Mouse (Mus musculus) embryonic facial prominence, embryonic 14.5 days (tissue): ENCODE results near the gene Lrrc8d. TPM values are rescaled to one million over a fixed set of nuclear protein-coding genes. Genes with fewer than 3 reads are reported as not detected.
A peak's percentile ranks its signal among the peaks of the same experiment; 100 is the strongest.
"Not testable (repeated sequence)": the region's sequence is repeated elsewhere in the genome, so short reads cannot be mapped to it uniquely, and the experiment has no call there.

ENCODE experiments used
- ATAC-seq: fragments of 200-750 bp; cut with Nextera tagmentation; 2 replicates; pipeline ENCODE4 v1.8.0; 2017; ENCODE audit warnings: low read depth, moderate number of reproducible peaks, moderate TSS enrichment
- DNase-seq: peaks from one replicate; pipeline ENCODE4 v3.0.0-alpha.2; 2015; ENCODE audit warnings: low spot score
- H3K27ac ChIP-seq: fragments of 300-500 bp; sonication (generic); replicated peaks from 2 replicates; pipeline ENCODE4 v1.5.1; 2014; ENCODE audit warnings: low read depth, mild to moderate bottlenecking, low read length, moderate library complexity
- H3K27me3 ChIP-seq: fragments of 300-500 bp; sonication (generic); replicated peaks from 2 replicates; pipeline ENCODE4 v1.6.1; 2014; ENCODE audit warnings: low read length; ENCODE audit not compliant: control insufficient read depth, insufficient read depth
- H3K36me3 ChIP-seq: fragments of 300-500 bp; sonication (generic); 2 replicates; pipeline ENCODE4 v1.6.1; 2014; ENCODE audit warnings: low read length, mixed read lengths; ENCODE audit not compliant: control insufficient read depth, insufficient read depth
- H3K4me1 ChIP-seq: fragments of 300-500 bp; sonication (generic); 2 replicates; pipeline ENCODE4 v1.6.1; 2014; ENCODE audit warnings: antibody characterized with exemption, low read length; ENCODE audit not compliant: control insufficient read depth, insufficient read depth
- H3K4me2 ChIP-seq: fragments of 300-500 bp; sonication (generic); 2 replicates; pipeline ENCODE4 v1.6.1; 2014; ENCODE audit warnings: low read depth, mild to moderate bottlenecking, low read length, moderate library complexity, mixed read lengths
- H3K4me3 ChIP-seq: fragments of 300-500 bp; sonication (generic); 2 replicates; pipeline ENCODE4 v1.5.1; 2014; ENCODE audit warnings: low read depth, mild to moderate bottlenecking, low read length
- H3K9ac ChIP-seq: fragments of 300-500 bp; sonication (generic); 2 replicates; pipeline ENCODE4 v1.6.1; 2014; ENCODE audit warnings: low read depth, mild to moderate bottlenecking, low read length, moderate library complexity, mixed read lengths
- H3K9me3 ChIP-seq: fragments of 300-500 bp; sonication (generic); 2 replicates; pipeline ENCODE4 v1.6.1; 2016; ENCODE audit warnings: low read length; ENCODE audit not compliant: control insufficient read depth
- WGBS: fragments of 180-500 bp; shearing (Covaris S2); extraction: QIAGEN DNeasy Blood & Tissue Kit; methylation state at CpG from one replicate; pipeline ENCODE4 v1.1.7; 2014; 5-methylcytosine and 5-hydroxymethylcytosine counted together
- polyA plus RNA-seq: library from polyadenylated mRNA; unstranded; fragments of >200 nt; fragmentation: Nextera tagmentation; extraction: Ambion mirVana; gene quantifications from 2 replicates; pipeline ENCODE4 v1.2.1, GENCODE M21; 2014

Gene Lrrc8d
- polyA plus RNA-seq, 1 experiment from 2014 or later, result 14.9 TPM

GRCm38 (mm10) chr5:105861616-105862015 lies 161.8 kb downstream of the Lrrc8d start:
- no peaks in the 10 kb centered on the region for H3K27me3 ChIP-seq
- peaks cover 11% of the 10 kb centered on the region for H3K4me1 ChIP-seq
- H3K27ac ChIP-seq, result no peak overlapping the region
- H3K9ac ChIP-seq, result no peak overlapping the region
- H3K9me3 ChIP-seq, result no peaks in the 10 kb centered on the region
- DNase-seq (no peak), ATAC-seq (no peak)
- H3K4me2 ChIP-seq, result no peak overlapping the region
- 94% methylated on average over 5 of the region's 5 CpGs for WGBS
- no peaks in the 10 kb centered on the region for H3K36me3 ChIP-seq
- no peak overlapping the region for H3K4me3 ChIP-seq

- H3K36me3 ChIP-seq, H3K9me3 ChIP-seq, H3K9ac ChIP-seq, H3K4me1 ChIP-seq, H3K4me2 ChIP-seq, ATAC-seq, H3K27me3 ChIP-seq, H3K4me3 ChIP-seq, DNase-seq, H3K27ac ChIP-seq: not testable (repeated sequence)
- WGBS, result 57% methylated on average over 5 of the region's 5 CpGs
These were observed 165.4 kb downstream of the Lrrc8d start for GRCm38 (mm10) chr5:105865110-105865628.

- H3K9ac ChIP-seq, result no peak overlapping the region
- H3K4me1 ChIP-seq, result no peaks in the 10 kb centered on the region
- no peak overlapping the region for H3K4me2 ChIP-seq
- WGBS, result 30% methylated on average over 4 of the region's 4 CpGs
- H3K27ac ChIP-seq, result no peak overlapping the region
- H3K9me3 ChIP-seq, result no peaks in the 10 kb centered on the region
- H3K27me3 ChIP-seq, result no peaks in the 10 kb centered on the region
- ATAC-seq (no peak), DNase-seq (no peak)
- no peak overlapping the region for H3K4me3 ChIP-seq
- no peaks in the 10 kb centered on the region for H3K36me3 ChIP-seq
These were observed 167.7 kb downstream of the Lrrc8d start for GRCm38 (mm10) chr5:105867427-105867826.

GRCm38 (mm10) chr5:105867841-105868447 lies 168.2 kb downstream of the Lrrc8d start:
- WGBS, result 67% methylated on average over 16 of the region's 16 CpGs
- peak; percentile 68 for ATAC-seq
- DNase-seq, result peak; percentile 71

GRCm38 (mm10) chr5:105868593-105868992 lies 168.8 kb downstream of the Lrrc8d start:
- ATAC-seq, result peak; percentile 60
- peak; percentile 84 for DNase-seq
- Histone ChIP-seq H3K27me3 (no peaks in the 10 kb centered on the region), H3K4me1 (no peaks in the 10 kb centered on the region), H3K4me3 (no peak overlapping the region), H3K9ac (no peak overlapping the region), H3K27ac (no peak overlapping the region), H3K36me3 (no peaks in the 10 kb centered on the region), H3K9me3 (no peaks in the 10 kb centered on the region), H3K4me2 (no peak overlapping the region)
- WGBS, result 28% methylated on average over 3 of the region's 3 CpGs

More at GRCm38 (mm10) chr5:105867841-105868447, 168.2 kb downstream of the Lrrc8d start:
- no peaks in the 10 kb centered on the region for H3K9me3 ChIP-seq
- no peak overlapping the region for H3K4me3 ChIP-seq
- no peaks in the 10 kb centered on the region for H3K36me3 ChIP-seq
- H3K4me2 ChIP-seq, result no peak overlapping the region
- H3K27ac ChIP-seq, result no peak overlapping the region
- H3K9ac ChIP-seq, result no peak overlapping the region
- no peaks in the 10 kb centered on the region for H3K4me1 ChIP-seq
- H3K27me3 ChIP-seq, result no peaks in the 10 kb centered on the region

GRCm38 (mm10) chr5:105869739-105870138 lies 170.0 kb downstream of the Lrrc8d start:
- Histone ChIP-seq H3K4me2 (no peak overlapping the region), H3K9me3 (no peaks in the 10 kb centered on the region), H3K36me3 (no peaks in the 10 kb centered on the region), H3K27ac (no peak overlapping the region), H3K9ac (no peak overlapping the region), H3K27me3 (no peaks in the 10 kb centered on the region), H3K4me3 (no peak overlapping the region), H3K4me1 (no peaks in the 10 kb centered on the region)
- DNase-seq, result no peak
- 86% methylated on average over 7 of the region's 7 CpGs for WGBS
- no peak for ATAC-seq

GRCm38 (mm10) chr5:105871140-105871539 lies 171.4 kb downstream of the Lrrc8d start:
- H3K9ac ChIP-seq, result no peak overlapping the region
- H3K4me1 ChIP-seq, result peaks cover 4% of the 10 kb centered on the region; the same call in 1 of the 2 replicates
- H3K9me3 ChIP-seq, result no peaks in the 10 kb centered on the region
- no peaks in the 10 kb centered on the region for H3K27me3 ChIP-seq
- ATAC-seq (no peak), DNase-seq (no peak)
- H3K36me3 ChIP-seq, result no peaks in the 10 kb centered on the region
- no peak overlapping the region for H3K4me2 ChIP-seq
- no peak overlapping the region for H3K27ac ChIP-seq
- WGBS, result 81% methylated on average over 3 of the region's 3 CpGs
- no peak overlapping the region for H3K4me3 ChIP-seq

- WGBS, result 83% methylated on average over 8 of the region's 8 CpGs
- no peak for ATAC-seq
- Histone ChIP-seq H3K9ac (no peak overlapping the region), H3K4me3 (no peak overlapping the region), H3K36me3 (no peaks in the 10 kb centered on the region), H3K4me1 (peaks cover 4% of the 10 kb centered on the region; the same call in 1 of the 2 replicates), H3K4me2 (no peak overlapping the region), H3K27ac (no peak overlapping the region), H3K27me3 (no peaks in the 10 kb centered on the region), H3K9me3 (no peaks in the 10 kb centered on the region)
- DNase-seq, result no peak
These were observed 172.4 kb downstream of the Lrrc8d start for GRCm38 (mm10) chr5:105872176-105872575.

GRCm38 (mm10) chr5:105872916-105873315 lies 173.1 kb downstream of the Lrrc8d start:
- H3K4me3 ChIP-seq, result no peak overlapping the region
- WGBS, result 52% methylated on average over 7 of the region's 7 CpGs
- peaks cover 8% of the 10 kb centered on the region; the same call in 1 of the 2 replicates for H3K4me1 ChIP-seq
- H3K9ac ChIP-seq, result no peak overlapping the region
- ATAC-seq, result no peak
- H3K27ac ChIP-seq, result no peak overlapping the region
- no peaks in the 10 kb centered on the region for H3K27me3 ChIP-seq
- H3K9me3 ChIP-seq, result no peaks in the 10 kb centered on the region
- DNase-seq, result no peak
- no peak overlapping the region for H3K4me2 ChIP-seq
- no peaks in the 10 kb centered on the region for H3K36me3 ChIP-seq
